Mouse (Mus musculus): Measurements from ENCODE around the gene Olfr1342. TPM values are rescaled to one million over a fixed set of nuclear protein-coding genes. Genes with fewer than 3 reads are reported as not detected.

The Olfr1342 gene
- polyA plus RNA-seq, 1 experiment: 0.24 TPM

DNA sequence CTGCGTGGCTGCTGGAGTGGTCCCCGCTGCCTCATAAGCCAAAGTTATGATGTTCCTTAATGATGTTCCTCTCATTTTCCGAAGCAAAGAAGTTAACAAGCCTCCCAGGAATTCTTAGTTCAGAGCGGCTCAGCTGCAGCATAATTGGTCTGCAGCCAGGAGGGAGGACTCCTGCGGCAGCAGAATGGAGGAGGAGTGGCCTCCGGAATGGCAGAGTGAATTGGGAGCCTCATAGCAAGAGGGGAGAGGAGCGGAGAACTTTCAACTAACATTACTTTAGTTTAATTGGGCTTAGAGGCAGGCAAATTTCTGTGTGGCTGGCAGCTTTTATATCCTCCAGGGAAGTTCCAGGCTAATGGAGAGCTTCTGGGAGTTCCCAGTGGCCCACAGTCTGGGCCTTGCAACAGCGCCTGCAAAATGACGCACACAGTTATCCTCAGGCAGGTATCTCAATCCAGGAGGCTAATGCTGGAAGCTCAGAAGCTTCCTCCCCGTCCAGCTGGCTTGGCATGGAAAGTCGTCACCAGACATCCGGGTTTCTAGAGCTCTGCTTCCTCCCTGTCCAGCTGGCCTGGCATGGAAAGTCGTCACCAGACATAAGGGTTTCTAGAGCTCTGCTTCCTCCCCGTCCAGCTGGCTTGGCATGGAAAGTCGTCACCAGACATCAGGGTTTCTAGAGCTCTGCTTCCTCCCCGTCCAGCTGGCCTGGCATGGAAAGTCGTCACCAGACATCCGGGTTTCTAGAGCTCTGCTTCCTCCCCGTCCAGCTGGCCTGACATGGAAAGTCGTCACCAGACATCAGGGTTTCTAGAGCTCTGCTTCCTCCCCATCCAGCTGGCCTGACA is 50.0 kb downstream of the Olfr1342 start:
- no peak overlapping the region for H3K27ac ChIP-seq (ENCODE audit: insufficient read depth, low read depth, low read length)
- H3K4me3 ChIP-seq (ENCODE audit: low read depth, low read length): no peak overlapping the region
- WGBS: 41% methylated on average over 20 of the region's 20 CpGs
- H3K4me1 ChIP-seq (ENCODE audit: control insufficient read depth, insufficient read depth, insufficient read length, low read length): no peaks in the 10 kb centered on the region
- H3K27me3 ChIP-seq (ENCODE audit: control insufficient read depth, insufficient read depth, low read length): no peaks in the 10 kb centered on the region
- no peak for TF ChIP-seq CTCF (IDR thresholded peaks at IDR 0.05; ENCODE audit: extremely low read depth, insufficient read length, insufficient replicate concordance, low read depth, low read length)
- no peak for TF ChIP-seq POLR2A (IDR thresholded peaks at IDR 0.05; ENCODE audit: low read depth, low read length)
- H3K36me3 ChIP-seq (ENCODE audit: control insufficient read depth, insufficient read depth, low read length): no peaks in the 10 kb centered on the region

Other genes with a start within 250 kb of the Olfr1342 start
- 0.08 TPM in 1 of 2 replicates, not detected in the other for gene Mpl, start 235.2 kb downstream of the Olfr1342 start, polyA plus RNA-seq (2012; rRNA removed)
- gene Tie1, start 202.7 kb downstream of the Olfr1342 start, polyA plus RNA-seq (2012; rRNA removed): 8.6 and 16.2 TPM in 2 replicates
- 62.2 and 164 TPM in 2 replicates for gene 2610528J11Rik, start 165.8 kb downstream of the Olfr1342 start, polyA plus RNA-seq (2012; rRNA removed)
- 37.2 and 68.8 TPM in 2 replicates for gene Tmem125, start 148.7 kb downstream of the Olfr1342 start, polyA plus RNA-seq (2012; rRNA removed)
- gene Cfap57, start 72.0 kb downstream of the Olfr1342 start, polyA plus RNA-seq (2012; rRNA removed): not detected in 2 replicates
- 4.5 and 11.2 TPM in 2 replicates for gene Ebna1bp2, start 72.0 kb downstream of the Olfr1342 start, polyA plus RNA-seq (2012; rRNA removed)
- gene Olfr62, start 33.8 kb downstream of the Olfr1342 start, polyA plus RNA-seq (2012; rRNA removed): not detected in 2 replicates
- gene Olfr1341, start 10.8 kb upstream of the Olfr1342 start, polyA plus RNA-seq (2012; rRNA removed): not detected in 2 replicates
- gene Olfr1340, start 27.4 kb upstream of the Olfr1342 start, polyA plus RNA-seq (2012; rRNA removed): not detected in 2 replicates
- not detected in 2 replicates for gene Olfr1339, start 39.4 kb upstream of the Olfr1342 start, polyA plus RNA-seq (2012; rRNA removed)
- not detected in 2 replicates for gene Olfr1338, start 66.0 kb upstream of the Olfr1342 start, polyA plus RNA-seq (2012; rRNA removed)
- gene Olfr1337, start 89.8 kb upstream of the Olfr1342 start, polyA plus RNA-seq (2012; rRNA removed): not detected in 2 replicates
- not detected in 2 replicates for gene Olfr1335, start 117.2 kb upstream of the Olfr1342 start, polyA plus RNA-seq (2012; rRNA removed)
- gene Olfr1333, start 143.5 kb upstream of the Olfr1342 start, polyA plus RNA-seq (2012; rRNA removed): not detected in 2 replicates
- gene Olfr1331, start 171.9 kb upstream of the Olfr1342 start, polyA plus RNA-seq (2012; rRNA removed): not detected in 2 replicates
- gene Olfr1330, start 195.8 kb upstream of the Olfr1342 start, polyA plus RNA-seq (2012; rRNA removed): not detected in 2 replicates
- not detected in 2 replicates for gene Olfr1329, start 224.7 kb upstream of the Olfr1342 start, polyA plus RNA-seq (2012; rRNA removed)
- gene Olfr1328, start 245.9 kb upstream of the Olfr1342 start, polyA plus RNA-seq (2012; rRNA removed): not detected in 2 replicates

Data from small intestine, adult 2 months (tissue).